Mouse (Mus musculus) embryonic fibroblast, embryonic 13.5 days (primary cell): ENCODE data around the gene Spata31d1d.

Source experiments
- CTCF ChIP-seq: IDR thresholded peaks from 2 replicates; pipeline ENCODE4 v1.5.1; 2011; ENCODE audit warnings: mild to moderate bottlenecking, control low read depth, low read length, moderate library complexity, borderline replicate concordance; ENCODE audit not compliant: insufficient read depth
- POLR2A ChIP-seq: IDR thresholded peaks from 2 replicates; pipeline ENCODE4 v1.6.1; 2011; ENCODE audit warnings: low read depth, mild to moderate bottlenecking, control low read depth, low read length, moderate library complexity

DNA sequence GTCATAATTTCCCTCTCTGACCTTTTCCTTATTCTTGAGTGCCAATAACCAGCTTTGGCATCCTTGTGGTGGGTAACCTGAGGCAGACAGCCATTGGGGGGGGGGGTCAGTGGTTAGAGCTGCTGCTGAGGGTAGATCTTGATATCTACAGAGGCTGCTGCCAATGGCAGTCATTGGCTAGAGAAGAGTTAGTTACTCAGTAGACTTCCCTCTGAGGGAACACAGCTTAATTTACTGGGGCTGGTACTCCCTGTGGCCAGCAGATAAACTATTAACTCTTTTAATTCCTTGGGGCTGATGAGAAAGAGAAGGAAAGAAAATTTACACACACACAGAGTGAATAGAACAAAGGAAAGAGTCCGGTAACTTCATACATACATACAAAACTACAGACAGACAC is 12.1 kb downstream of the Spata31d1d start:
- no peak for TF ChIP-seq POLR2A
- TF ChIP-seq CTCF = no peak
